Mouse (Mus musculus) right cerebral cortex, postnatal 14 days (tissue): ENCODE measurements at regions not wholly inside any gene's neighbourhood (a gene's known extent, or its start where the extent isn't known, plus 50 kb on each side); places are given as distances from the start of the nearest gene placed in this dataset.

ENCODE experiments used
- DNase-seq: peaks from one replicate; pipeline ENCODE4 v3.0.0; 2022

DNA sequence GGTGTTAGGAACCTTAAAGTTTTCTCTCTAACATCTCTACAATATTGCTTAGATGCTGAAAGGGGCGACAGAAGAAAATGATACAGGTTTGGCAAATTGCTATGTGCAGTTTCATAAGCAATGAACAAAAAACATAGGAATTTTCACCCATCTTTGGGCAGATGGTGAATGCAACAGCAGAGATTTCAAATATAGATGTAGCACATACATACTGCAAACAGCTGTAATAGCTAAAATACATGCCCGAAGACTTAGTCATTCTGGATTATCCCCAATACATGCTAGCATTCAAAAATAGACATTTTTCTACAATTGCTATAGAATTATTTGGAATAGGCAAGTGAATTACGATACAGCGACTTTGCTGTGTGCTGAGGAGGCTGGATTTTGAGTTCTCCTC is 544.1 kb downstream of the D3Ertd751e start:
- no peak for DNase-seq

DNA sequence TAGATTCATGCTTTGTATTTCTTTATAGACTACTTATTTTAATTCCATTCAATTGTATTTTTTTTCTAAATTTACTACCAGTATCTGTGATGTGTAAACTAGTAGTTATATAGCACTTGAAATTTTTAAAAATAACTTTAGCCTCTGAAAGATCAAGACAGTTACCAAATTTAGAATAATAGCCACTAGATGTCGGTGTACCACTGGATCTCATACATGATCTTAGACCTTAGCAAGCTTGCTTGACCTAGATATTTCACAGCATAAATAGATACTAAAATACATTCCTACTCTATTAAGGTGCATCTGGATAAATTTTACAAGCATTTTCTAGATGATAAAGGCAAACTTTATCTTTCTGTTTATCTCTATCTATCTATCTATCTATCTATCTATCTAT is 570.0 kb downstream of the D3Ertd751e start:
- DNase-seq = no peak

DNA sequence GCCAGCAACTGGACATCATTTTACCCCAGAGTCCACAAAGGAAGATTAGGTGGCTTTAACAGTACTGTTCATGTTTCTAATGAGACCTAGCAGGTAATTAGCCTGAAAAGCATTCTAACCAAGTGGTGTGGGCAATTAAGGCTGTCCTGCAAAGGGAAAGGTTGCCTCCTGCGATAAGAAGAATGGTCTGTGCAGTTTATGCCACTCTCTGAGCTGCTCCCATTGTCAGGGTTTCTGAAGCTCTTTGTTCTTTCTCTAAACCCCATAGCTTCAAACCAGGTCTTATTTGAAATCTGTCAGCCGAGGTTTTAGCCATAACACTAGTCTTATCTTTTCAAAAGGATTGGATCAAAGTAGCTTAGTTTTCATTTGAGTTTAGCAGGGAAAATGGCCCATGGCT is 585.3 kb downstream of the D3Ertd751e start:
- no peak for DNase-seq

DNA sequence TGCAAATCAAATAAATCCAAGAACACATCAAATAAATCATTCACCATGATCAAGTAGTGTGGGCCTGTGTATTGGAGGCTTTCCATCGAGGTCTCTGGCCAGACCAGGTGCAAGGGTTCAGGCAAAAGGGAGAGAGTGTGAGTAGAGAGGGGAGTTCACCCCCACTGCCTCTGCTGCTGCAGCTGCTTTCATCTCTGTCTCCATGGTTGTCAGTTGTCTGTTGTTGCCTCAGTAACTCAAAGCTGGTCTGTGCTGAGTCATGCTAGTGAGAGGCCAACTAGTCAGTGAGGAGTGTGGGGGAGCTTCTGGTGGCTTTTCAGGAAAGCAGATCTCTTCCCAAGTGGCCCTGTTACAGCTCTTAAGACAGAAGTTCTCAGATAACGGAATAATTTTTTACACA is 600.4 kb downstream of the D3Ertd751e start:
- DNase-seq = no peak

DNA sequence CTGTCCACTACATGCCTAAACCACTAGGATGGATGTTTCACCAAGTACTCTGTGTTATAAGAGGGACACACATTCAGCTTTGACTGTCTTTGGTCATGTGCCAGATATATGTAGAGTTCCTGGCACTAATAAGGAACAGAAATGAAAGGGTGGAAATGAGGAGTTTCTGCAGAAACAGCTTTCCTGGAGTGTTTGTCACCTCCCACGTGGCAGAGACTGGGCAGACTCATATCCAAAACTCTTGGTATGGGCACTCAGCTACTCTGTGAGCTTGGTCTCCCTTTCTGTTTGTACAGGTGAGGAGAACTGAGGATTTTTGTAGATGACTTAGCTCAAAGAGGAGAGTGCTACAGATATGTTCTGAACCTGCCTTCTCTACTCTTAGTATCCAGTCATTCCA is 634.4 kb downstream of the D3Ertd751e start:
- DNase-seq = no peak

DNA sequence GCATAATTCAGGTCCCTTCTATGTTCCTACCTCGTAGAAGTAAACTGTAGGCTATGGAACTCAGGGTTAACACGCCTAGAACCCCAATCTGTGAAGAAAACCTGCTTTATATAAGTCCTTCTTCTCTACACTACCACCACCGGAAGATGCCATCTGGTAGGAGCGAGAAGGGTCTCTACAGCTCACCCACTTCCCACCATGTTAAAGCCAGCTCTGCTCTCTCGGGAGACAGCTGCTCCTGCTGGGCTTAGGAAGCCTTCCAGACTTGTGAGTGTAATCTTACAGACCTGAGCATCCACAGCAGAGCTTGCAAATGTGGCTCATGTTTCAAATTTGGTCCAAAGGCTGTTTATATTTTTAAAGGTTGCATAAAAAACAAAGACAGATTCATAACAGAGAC is 639.7 kb downstream of the D3Ertd751e start:
- peak; percentile 7 for DNase-seq

DNA sequence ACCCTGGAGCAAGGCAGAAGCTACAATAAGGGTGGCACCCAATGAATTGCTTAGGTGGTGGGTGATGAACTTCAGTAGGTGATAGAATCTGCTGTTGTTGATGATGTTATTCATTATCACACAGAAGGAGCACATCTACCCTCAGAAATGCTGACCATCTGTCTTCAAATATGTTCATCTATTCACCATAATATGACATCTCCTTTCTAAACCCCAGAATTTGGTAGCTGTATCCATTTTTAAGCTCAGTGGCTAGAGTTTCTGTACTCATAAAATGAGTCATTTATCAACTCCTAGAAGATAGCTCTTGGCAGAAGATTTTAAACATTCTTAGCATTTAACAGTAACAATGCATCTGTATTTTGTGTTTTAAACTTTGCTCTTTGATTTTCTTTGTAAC is 660.3 kb downstream of the D3Ertd751e start:
- DNase-seq = no peak

DNA sequence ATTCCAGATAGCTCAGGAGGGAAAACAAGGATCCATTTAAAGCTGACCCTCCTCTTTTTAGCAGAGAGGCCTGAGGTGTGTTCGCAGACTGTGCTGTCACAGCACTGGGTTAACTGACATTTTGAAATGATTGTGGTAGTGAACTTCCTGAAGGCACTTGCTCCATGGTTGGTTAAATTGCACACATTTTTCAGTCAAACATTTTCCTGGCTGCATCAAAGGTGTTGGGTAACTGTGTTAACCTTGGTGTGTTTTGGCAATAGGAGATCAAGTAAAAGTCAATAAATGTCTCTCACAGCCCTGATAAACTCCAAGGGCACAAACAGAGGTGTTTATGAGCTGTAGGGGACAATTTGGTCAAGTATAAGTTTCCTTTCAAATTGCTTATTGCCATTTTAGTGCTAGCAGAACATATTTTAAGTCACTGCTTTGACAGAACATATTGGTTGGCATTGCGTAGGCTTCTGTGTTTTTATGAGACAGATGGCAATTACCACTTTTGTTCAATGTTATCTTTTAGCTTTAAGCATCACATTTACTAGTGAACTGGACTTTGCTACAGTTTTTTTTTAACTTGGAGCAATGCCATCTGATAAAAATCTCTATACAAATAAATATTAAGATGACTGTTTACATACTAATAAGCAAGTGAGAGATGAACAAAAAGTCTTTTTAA is 666.7 kb downstream of the D3Ertd751e start:
- no peak for DNase-seq

DNA sequence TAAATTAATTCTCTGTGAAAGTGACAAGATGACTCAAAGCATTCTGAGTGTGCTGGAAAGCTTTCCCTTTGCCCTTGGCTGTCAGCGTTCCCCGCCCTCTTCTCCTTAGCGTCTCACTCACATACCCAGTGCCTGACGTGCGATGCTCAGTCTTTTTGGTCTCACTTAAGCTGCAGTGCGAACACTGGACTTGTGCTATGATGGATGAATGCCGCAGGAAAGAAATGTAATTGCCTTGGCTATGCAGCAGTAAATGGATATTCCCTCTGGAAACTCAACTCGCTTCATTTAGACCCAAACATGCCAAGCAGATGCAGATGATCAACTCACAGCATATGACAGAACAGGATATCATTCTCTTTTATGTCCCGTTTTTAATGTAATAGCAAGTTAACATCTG is 685.0 kb downstream of the D3Ertd751e start:
- no peak for DNase-seq

DNA sequence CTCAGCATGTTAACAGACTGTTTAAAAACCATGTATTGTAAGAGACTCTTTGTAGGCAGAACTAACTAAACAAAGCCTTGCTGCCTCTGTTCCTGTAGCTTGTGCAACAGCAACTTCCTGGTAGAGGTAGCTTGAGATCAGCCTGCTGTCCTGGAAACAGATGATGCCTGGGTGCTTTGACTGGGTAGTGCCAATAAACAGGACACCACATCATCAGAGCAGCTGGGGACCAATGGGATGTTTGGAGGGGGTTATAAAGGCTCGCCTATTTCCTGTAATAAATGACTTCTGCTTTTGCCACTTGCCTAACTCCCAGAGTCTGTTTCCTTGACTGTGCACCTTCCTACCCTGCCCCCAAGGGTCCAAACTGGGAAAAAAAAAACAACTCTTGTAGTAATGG is 707.2 kb downstream of the D3Ertd751e start:
- DNase-seq = no peak

DNA sequence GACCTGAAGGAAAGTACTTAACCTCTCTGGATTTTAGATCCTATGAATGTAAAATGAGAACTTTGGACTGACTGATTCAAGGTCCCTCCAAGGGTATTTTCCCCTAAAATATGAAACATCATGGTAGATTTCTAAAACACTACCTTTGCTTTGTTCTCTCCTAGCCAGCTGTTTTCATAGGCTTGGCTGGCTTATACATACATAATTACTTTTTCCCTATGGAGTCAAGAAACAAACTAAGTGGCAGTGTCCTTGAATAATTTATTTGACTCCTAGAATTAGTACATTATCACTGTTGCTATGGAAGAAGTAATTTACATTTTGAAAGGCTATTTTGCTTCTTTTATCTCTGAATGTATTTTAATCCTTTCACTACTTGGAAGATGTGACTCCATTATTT is 721.9 kb downstream of the D3Ertd751e start:
- no peak for DNase-seq

DNA sequence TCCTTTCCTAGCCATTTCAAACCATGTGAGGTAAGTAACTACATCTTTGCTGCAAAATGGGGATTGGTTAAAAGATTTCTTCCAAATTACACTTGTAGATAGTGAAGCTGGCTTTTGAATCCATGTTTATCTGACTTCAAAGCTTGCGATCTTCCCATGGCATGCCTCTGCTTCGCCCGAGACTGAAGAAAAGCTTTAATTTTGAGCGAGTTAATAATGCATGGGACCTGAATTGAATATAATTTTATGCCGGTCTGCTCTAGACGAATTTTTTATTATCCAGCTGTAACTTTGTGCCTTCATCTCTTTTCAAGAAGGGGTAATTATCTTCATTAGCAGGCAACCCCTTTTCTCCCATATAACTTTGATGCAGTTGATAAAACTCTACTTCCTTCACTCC is 724.7 kb downstream of the D3Ertd751e start:
- DNase-seq = no peak

DNA sequence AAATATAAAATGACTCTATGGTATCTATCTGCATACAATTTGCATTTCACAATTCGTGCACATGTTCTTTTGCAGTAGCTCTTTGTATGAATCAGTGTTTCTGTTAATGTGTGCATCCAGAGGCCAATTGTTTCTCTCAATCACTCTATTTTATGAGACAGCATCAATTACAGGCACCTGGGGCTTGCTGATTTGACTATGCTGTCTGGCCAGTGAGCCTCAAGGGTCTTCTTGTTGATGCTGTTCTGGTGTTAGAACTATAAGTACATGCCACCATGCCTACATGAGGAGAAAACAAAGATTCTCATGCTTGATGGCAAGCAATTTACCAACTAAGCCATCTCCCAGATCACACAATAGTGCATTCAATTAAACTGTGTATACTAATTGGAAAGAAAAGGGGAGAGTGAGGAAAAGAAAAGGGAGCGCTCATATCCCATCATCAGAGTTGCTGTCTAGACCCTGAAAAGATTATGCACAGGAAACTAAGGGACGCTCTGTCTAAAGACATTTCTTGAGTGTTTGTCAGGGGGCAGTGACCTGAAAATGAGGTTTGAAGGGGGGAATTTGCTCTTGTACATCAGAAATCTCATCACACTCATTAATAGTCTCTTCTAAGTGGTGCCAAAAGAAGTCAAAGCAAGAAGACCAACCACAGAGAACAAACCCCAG is 772.6 kb downstream of the D3Ertd751e start:
- DNase-seq = no peak

DNA sequence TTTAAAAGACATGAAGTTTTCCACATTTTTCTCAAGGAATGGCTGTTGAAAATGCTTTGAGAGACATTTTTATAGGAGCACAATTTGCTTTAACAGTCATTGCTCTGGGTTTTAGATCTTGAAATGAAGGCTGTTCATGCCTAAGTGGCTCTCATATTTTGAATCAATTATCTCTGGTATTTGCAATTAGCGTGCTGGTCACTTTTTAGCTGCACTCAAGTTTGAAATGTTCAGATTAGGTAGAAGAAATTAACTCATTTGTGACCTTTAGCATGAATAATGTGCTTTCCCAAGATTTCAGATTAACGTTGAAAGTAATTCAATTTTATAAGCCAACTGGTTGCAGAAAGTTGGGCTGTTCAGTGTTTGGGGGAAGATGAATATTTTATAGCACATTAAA is 773.9 kb downstream of the D3Ertd751e start:
- no peak for DNase-seq

DNA sequence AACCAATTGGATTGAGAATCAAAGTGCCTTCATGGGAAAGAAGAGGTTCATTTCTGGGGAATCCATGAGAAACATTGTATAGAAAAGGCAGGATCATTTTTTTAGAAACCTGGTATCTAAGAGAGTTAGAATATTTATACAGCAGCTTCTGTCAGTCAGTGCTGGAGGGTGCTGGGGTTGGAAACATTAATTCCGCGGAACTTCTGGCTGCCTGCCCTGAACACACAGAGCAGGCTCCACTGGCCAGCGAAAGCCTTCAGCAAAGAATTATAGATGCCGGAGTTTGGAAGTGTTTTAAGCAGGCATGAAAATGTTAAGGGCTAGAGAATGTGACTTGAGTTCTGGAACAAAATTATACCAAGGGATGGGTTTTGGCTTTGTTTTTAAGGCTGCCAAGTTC is 789.0 kb downstream of the D3Ertd751e start:
- peak; percentile 6 for DNase-seq

DNA sequence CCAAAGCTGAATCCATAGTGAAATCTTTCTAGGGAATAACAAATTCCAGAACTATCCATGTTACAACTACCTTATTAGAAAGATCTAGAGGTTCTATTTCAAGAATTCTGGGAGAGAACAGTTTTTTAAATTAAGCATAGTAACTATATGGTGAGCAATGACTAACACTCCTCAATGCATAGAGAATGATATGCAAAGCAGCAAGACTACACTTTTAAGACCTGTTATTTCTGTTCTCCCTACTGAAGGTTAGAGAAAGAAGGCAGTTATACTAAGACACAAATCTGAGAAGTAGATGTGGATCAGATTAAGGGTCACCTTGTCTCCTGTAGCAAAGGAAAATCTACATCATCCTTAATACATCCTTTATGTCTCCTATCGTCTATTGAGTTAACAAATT is 824.3 kb downstream of the D3Ertd751e start:
- no peak for DNase-seq

DNA sequence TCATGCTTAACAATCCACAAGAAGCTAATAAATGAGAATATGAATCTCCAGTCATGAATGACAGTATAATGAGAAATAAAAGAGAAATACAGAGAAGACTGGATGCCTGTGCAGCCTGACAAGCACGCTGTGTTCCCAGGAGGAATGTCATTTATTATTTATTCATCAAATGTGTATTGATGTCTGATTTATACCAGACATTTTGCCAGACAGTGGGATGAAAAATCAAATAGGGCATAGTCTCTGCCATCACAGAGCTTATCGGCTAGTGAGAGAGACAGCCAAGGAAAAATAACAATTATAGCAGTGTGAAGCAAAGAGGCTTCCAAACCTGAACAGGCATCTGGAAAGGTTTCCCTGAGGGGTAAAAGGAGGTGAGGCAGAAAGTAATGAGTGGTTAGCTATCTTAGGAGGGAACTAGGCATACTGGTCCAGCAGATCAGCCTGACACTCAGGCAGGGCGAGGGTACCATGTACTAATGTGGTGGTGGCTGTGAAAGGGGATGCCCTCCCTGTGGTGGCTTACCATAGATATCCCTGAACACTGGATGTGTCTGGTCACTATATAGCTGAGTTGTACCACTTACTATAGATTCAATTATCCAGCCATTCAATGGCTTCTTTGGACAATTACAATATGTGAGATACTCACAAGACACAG is 828.1 kb downstream of the D3Ertd751e start:
- no peak for DNase-seq

DNA sequence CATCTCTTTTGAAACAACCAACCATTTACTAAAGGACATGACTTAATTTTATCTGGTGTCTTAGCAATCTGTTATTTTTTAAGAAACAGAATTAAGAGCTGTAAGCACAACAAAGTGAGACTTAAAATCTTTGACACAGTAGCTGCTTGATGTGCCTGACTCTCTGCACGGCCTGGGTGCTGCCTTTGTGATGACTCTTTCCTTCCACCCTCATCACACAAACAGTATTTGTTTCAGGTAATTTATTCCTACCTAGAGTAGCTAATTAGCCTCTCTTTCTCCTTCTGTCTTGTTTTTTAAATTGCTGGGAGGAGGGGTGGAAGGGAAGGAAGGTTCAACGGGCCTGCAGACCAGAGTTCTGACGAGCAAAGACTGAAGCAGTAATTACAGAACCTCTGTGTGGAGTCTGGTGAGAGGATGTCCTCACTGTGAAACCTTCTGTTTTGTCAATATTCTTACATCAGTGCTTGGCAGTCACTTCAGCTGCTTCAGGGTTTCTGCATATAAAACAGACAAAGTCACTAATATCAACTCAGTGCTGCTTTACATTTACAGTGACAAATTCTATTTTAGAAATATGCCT is 829.6 kb downstream of the D3Ertd751e start:
- DNase-seq = no peak

DNA sequence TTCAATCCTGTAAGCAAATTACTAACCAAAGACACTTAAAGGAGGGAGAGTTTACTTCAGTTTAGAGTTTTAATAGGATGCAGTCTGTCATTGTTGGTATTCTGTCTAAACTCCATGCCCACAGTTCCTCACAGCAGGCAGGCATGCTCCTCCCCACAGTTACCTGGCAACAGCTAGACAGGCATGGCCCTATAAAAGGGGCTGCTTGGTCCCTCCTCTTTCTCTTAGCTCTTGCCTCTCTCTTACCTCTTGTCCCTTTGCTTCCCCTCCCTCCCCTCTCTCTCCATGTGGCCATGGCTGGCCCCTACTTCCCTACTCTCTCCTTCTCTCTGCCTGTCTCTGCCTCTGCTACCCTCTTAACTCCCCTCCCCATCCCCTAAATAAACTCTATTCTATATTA is 830.7 kb downstream of the D3Ertd751e start:
- DNase-seq = no peak

DNA sequence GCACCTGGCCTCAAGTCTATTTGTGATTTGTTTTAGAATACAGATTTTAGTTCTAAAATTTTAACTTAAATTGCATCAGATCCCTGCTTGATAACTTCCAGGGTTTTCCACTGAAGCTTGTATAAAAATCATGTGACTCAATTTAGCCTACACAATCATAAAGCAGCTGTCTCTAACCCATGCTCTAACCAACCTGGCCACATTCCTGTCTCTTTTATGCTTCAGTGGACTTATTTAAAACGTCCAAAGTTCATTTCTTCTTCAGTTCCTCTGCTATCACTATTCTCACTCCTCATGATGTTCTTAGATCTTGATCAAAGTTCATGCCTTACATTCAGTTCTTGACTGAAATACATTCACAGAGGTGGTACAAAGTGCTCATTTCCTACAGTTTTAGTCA is 839.9 kb downstream of the D3Ertd751e start:
- no peak for DNase-seq

DNA sequence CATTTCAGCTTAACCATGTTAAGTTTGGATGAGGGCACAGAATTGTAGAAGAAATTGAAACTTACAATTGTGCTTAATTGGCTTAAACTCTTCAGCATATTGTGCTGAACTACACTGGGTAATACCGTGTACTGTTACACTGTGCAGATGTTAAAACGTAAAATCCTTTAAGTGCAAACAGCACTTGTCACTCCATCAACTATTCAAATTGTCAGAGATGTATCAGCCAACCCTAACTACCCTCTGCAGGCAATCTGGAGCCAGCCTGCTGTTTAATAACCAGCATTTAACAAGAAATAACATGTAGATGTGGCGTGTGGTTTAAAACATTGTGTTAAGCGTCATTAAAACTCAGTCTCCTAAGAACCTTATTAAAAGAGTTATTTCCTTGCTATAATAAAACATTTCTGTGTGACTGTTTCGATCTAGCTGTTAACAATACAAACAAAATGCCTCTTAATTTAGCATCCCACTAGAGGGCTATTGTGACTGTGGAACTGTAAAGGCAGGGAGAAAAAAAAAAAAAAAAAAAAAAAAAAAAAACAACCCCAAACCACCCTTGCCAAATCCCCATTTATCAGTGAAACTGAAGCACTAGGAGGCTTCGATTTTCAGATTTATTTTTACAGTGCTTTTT is 845.0 kb downstream of the D3Ertd751e start:
- no peak for DNase-seq

DNA sequence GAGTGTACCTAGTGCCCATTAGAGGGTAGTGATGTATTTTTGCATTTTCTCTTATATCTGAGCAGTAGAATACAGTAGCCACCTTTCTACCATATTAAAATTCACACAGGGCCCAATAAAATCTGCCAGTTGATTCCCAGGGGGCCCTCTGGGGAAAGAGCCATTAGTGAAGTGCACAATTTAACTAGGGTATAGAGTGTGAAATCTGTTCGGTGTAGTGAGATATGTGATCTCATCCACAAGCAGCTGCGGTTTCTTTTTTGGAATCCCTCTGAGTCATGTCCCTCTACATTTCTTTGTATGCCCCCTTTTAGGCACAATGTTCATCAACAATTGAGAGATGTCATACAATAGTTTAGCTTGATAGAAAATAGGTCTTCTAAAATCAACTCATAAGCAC is 847.1 kb downstream of the D3Ertd751e start:
- DNase-seq = no peak

DNA sequence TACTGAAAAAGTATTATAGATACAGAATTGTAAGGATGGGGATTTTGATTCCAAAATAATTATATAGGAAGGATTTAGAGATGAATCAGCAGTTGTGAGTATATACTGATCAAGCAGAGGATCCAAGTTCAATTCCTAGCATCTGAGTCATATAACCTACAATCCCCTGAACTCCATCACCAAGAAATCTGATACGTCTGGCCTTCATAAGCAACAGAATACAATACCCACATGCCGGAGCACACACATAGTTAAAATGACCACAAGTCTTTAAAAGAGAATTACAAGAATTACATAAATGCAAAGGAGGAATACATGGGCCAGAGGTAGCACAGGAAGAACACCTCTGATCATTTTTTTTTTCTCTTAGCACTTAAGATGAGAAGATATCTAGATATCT is 847.7 kb downstream of the D3Ertd751e start:
- DNase-seq = no peak
